Mouse (Mus musculus): Measurements from ENCODE around the gene Mpig6b.

DNA sequence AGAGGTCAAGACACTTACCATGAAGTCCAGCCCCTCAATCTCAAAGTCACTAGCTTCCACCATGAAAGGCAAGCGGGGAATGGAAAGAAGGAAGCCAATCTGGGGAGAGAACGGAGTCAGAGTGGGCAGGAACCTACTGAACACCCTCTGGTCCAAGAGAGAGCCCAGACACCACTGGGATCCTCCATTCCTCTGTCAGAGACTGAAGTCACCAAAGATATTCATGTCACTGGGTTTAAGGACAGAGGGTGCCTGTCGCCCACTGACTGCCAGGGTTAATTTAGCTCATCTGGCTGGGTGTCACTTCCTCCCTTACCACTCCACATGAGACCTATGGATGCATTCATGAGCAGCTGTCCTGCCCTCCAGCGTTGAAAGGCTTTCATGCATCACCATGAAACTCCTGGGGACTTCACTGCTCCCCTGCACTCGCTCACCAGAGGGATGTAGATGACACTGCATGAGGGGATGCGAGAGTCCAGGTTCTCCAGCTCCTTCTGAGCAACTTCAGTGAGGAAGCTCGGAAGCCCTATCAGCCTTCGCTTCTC lies 33.6 kb downstream of the Mpig6b start:
- no peak for TF ChIP-seq POLR2A (IDR thresholded peaks at IDR 0.05; ENCODE audit: borderline replicate concordance, low read depth, low read length)
- TF ChIP-seq CTCF (IDR thresholded peaks at IDR 0.05; ENCODE audit: low read depth, low read length), result 0 out of 2 replicates have a peak, but pooled peaks have one; percentile 8
